Mouse (Mus musculus) adrenal gland, adult (tissue): ENCODE results near the gene Zcrb1.

Experiments
- DNase-seq, 2 experiments: peaks; one replicate each; pipeline ENCODE4 v3.0.0; 2022 to 2023; ENCODE audit warnings: low spot score in 1 of 2; ENCODE audit not compliant: inconsistent age in 2 of 2

Zcrb1 gene

GRCm38 (mm10) chr15:93397826-93398698 lies at the start of gene Zcrb1, which contains the start of gene Pphln1:
TSS of gene Zcrb1 (minus strand) at chr15:93398334.
TSS of gene Pphln1 (plus strand) at chr15:93398350.
- DNase-seq, result peak; percentile 88 to 95

DNA sequence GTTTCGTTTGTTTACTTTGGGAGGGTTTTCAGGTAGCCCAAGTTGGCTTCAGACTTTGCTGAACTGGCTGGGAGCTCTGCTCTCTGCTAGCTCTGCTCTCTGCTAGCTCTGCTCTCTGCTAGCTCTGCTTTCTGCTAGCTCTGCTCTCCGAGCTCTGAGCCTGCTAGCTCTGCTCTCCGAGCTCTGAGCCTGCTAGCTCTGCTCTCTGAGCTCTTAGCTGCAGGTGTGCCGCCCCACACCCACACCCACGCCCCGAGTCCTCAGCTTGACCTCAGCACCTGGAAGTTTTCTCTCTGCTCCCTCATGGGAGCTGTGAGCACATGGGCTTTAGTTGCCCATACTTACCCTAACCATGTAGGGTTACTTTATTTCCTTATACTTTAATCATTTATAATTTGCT lies 45.5 kb upstream of the Zcrb1 start:
- no peak for DNase-seq

- peak in 1 of 2 experiments; percentile 61 for DNase-seq
These were observed 44.1 kb upstream of the Zcrb1 start for GRCm38 (mm10) chr15:93442271-93442670.

DNA sequence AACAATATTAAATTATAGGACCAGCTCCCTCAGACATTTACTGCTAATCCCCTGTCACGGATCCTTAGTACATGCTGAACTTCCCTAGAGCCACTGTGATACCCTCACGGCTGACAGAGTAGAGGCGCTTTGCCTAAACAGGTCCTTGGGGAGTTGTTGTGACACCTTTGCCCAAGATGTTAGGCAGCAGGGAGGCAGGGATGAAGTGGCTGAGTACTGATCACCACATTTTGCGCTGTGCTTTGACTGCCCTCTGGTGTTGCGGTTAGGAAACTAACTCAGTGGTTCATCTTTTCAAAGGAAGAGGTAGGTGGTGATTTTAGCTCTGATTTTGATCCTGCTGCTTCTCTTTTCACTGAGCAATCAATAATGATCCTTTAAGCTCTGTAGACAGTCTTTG lies 40.5 kb upstream of the Zcrb1 start:
- peak; percentile 49 to 85 for DNase-seq

DNA sequence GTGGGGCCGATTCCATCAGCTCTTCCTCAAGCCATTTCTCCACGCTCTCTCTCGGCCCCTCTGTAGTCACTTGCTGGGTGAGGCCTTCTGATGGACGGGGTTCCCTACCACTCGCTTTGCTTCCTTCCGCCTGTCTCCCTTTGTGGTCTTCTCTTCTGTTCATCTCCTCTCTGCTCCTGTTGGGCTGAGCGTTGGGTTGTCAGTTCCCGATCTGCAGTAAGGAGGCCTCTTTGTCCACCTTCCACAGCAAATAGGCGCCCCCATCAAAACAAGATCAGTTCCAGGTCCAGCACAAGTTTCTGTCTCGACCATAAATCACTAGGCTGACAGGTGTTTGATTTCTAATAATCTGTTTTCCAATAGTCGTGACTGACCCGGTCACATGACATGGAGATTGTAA lies 37.9 kb upstream of the Zcrb1 start:
- DNase-seq, result no peak

- DNase-seq, result no peak
These were observed 35.7 kb upstream of the Zcrb1 start for GRCm38 (mm10) chr15:93433811-93434210.

- no peak for DNase-seq
These were observed 24.4 kb upstream of the Zcrb1 start for GRCm38 (mm10) chr15:93422537-93422936.

GRCm38 (mm10) chr15:93420596-93420995 lies 22.5 kb upstream of the Zcrb1 start:
- no peak for DNase-seq

GRCm38 (mm10) chr15:93416300-93416699 lies 18.2 kb upstream of the Zcrb1 start:
- DNase-seq, result no peak

DNA sequence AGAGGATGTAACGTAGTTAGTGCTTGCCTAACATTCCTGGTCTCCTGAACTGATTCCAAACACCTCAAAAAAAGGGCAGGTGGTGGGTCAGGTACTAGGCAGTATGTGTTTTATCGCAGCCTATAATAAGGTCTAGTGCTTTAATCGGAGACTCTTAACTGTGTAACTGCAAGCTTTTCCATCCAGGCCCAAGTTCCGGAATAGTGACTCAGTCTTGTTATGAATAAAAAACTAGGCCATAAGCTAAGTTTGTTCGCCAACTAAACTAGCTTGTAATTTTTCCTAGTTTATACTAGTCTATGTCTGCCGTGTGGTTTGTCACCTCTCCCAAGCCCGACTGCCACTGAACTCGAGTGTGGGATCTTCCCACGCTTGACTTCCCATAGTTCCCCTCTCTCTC lies 16.3 kb upstream of the Zcrb1 start:
- DNase-seq, result no peak

GRCm38 (mm10) chr15:93412445-93412844 lies 14.3 kb upstream of the Zcrb1 start:
- no peak for DNase-seq

GRCm38 (mm10) chr15:93406492-93406891 lies 8.4 kb upstream of the Zcrb1 start:
- DNase-seq, result no peak

DNA sequence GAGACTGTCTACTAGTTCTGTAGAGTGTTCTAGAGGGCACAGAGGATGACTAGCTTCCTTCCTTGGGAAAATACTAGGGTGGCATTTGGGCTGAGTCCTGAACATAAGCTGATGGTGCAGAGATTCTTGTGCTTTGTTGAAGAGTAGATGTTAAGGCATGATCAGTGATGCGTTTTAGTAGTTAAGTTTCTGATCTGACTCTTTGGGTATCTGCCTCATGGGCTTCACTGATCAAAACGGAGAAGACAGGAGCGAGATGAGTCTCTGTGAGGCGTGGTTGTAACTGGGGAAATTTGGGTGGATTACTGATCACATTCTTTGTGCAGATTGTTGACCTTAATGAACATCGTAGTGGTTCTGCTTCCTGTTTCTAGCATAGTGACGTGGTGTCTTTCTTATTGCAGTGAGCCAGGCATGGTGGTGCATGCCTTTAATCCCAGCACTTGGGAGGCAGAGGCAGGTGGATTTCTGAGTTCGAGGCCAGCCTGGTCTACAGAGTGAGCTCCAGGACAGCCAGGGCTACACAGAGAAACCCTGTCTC lies 7.4 kb upstream of the Zcrb1 start:
- DNase-seq, result no peak

GRCm38 (mm10) chr15:93404849-93405248 lies 6.7 kb upstream of the Zcrb1 start:
- DNase-seq, result peak in 1 of 2 experiments; percentile 36

GRCm38 (mm10) chr15:93402730-93403129 lies 4.6 kb upstream of the Zcrb1 start:
- DNase-seq, result no peak

DNA sequence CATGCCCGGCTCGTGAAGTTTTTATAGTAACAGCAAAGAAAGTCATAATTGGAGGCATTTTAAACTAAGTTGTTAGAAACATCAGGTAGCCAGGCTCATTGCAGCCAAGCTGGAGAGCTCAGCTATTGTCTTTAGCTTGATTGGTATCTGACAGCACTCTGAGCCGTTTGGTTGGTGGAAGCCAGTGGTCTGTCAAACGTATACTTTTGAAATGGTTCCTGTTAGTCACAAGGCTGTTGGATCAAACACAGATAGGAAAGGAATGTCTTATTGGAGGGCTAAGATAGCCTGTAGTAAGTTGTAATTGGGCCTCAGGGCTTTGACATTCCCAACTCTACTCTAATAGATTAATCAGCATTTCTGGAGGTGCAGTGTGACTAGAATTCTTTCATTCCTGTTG lies 3.3 kb upstream of the Zcrb1 start:
- no peak for DNase-seq

GRCm38 (mm10) chr15:93398699-93399540 lies 786 bp upstream of the Zcrb1 start:
- peak in 1 of 2 experiments; percentile 48 for DNase-seq

- peak in 1 of 2 experiments; percentile 33 for DNase-seq
These were observed 865 bp downstream of the Zcrb1 start for GRCm38 (mm10) chr15:93397269-93397668.

DNA sequence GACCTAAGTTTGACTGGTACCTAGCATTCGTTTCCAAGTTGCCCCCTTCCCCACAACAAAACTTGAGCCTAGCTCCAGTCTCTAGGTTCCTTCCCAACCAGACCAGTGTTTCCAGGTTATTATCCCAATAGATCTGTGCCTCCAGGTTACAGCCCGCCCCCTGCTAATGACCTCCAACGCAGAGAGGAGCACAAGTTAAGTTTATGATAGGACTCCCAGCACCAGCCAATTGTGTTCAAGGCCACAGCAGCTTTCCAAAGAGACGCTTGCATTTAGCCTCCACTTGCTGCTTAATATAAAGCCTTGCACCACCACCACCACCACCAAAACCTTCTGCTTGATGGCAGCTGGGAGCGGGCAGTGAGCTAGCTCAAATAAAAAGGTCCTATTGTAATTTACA lies 16.8 kb downstream of the Zcrb1 start:
- DNase-seq, result no peak

DNA sequence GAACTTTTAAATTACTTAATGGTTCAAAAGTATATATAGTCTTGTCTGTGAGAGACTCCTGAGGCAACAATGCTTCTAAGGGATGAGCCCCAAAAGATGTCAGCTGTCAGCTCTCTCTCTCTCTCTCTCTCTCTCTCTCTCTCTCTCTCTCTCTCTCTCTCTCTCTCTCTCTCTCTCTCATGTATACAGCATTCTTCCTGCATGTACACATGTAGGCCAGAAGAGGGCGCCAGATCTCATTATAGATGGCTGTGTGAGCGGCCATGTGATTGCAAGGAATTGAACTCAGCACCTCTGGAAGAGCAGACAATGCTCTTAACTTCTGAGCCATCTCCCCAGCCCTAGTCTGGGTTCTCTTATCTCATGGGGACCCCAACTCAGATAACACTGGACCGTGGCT lies 19.0 kb downstream of the Zcrb1 start:
- DNase-seq, result peak in 1 of 2 experiments; percentile 36

DNA sequence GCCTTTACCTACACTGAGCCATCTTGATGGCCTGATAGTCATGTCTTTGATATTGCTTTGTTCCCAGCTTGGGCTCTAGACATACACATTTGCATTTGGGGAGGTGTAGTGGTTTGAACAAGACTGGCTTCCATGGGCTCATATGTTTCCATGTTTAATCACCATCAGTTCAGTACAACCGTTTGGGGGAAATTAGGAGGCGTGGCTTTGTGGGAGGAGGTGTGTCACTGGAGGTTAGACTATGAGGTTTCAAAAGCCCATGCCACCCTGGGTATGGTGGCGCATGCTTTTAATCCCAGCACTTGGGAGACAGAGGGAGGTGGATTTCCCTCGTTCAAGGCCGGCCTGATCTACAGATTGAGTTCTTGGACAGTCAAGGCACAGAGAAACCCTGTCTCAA lies 22.4 kb downstream of the Zcrb1 start:
- no peak for DNase-seq
